Mouse (Mus musculus) neural tube, embryonic 12.5 days (tissue): ENCODE data around the gene Trpc2. TPM values are rescaled to one million over a fixed set of nuclear protein-coding genes. Genes with fewer than 3 reads are reported as not detected.

Experiments used
- polyA plus RNA-seq: library from polyadenylated mRNA; unstranded; fragments of >200 nt; fragmentation: Nextera tagmentation; extraction: Ambion mirVana; gene quantifications from 2 replicates; pipeline ENCODE4 v1.2.1, GENCODE M21; 2016

The Trpc2 gene
- polyA plus RNA-seq, 1 experiment from 2014 or later, result 1.4 TPM

Other genes with a start within 250 kb of the Trpc2 start
- gene Inppl1, start 244.9 kb upstream of the Trpc2 start, polyA plus RNA-seq, result 34.9 and 37.7 TPM in 2 replicates
- gene Folr2, start 225.9 kb upstream of the Trpc2 start, polyA plus RNA-seq, result 1.2 and 1.3 TPM in 2 replicates
- gene Anapc15, start 219.4 kb upstream of the Trpc2 start, polyA plus RNA-seq, result 86.0 and 89.1 TPM in 2 replicates
- 1.0 TPM in 1 of 2 replicates, not detected in the other for gene Folr1, start 212.3 kb upstream of the Trpc2 start, polyA plus RNA-seq
- 134 and 137 TPM in 2 replicates for gene Lamtor1, start 177.2 kb upstream of the Trpc2 start, polyA plus RNA-seq
- gene Tomt, start 176.8 kb upstream of the Trpc2 start, polyA plus RNA-seq, result 0.56 and 0.74 TPM in 2 replicates
- 5.0 and 6.3 TPM in 2 replicates for gene Lrrc51, start 149.2 kb upstream of the Trpc2 start, polyA plus RNA-seq
- gene Numa1, start 149.0 kb upstream of the Trpc2 start, polyA plus RNA-seq, result 82.7 and 86.1 TPM in 2 replicates
- gene Il18bp, start 64.4 kb upstream of the Trpc2 start, polyA plus RNA-seq, result 4.1 and 5.3 TPM in 2 replicates
- gene Rnf121, start 17.6 kb upstream of the Trpc2 start, polyA plus RNA-seq, result 29.1 and 30.2 TPM in 2 replicates
- gene Xndc1, start 17.6 kb upstream of the Trpc2 start, polyA plus RNA-seq, result 32.4 and 34.2 TPM in 2 replicates
- gene Xntrpc, start 17.4 kb upstream of the Trpc2 start, polyA plus RNA-seq, result 2.5 and 2.6 TPM in 2 replicates
- gene Art1, start 18.6 kb downstream of the Trpc2 start, polyA plus RNA-seq, result 3.3 and 4.6 TPM in 2 replicates
- gene Art5, start 26.4 kb downstream of the Trpc2 start, polyA plus RNA-seq, result 2.3 and 2.6 TPM in 2 replicates
- not detected in 2 replicates for gene Chrna10, start 33.7 kb downstream of the Trpc2 start, polyA plus RNA-seq
- 33.1 and 34.8 TPM in 2 replicates for gene Nup98, start 127.1 kb downstream of the Trpc2 start, polyA plus RNA-seq
- 45.7 and 46.1 TPM in 2 replicates for gene Pgap2, start 127.1 kb downstream of the Trpc2 start, polyA plus RNA-seq
- 28.2 and 28.3 TPM in 2 replicates for gene Rhog, start 172.9 kb downstream of the Trpc2 start, polyA plus RNA-seq
- gene Stim1, start 184.7 kb downstream of the Trpc2 start, polyA plus RNA-seq, result 10.5 and 13.6 TPM in 2 replicates